Mouse (Mus musculus) midbrain, embryonic 13.5 days (tissue): ENCODE results near the gene Tlr6. TPM values are rescaled to one million over a fixed set of nuclear protein-coding genes. Genes with fewer than 3 reads are reported as not detected.
A peak's percentile ranks its signal among the peaks of the same experiment; 100 is the strongest.

Source experiments
- ATAC-seq: fragments of 200-750 bp; cut with Nextera tagmentation; 2 replicates; pipeline ENCODE4 v1.8.0; 2017; ENCODE audit warnings: mild to moderate bottlenecking, moderate TSS enrichment, moderate library complexity
- H3K27ac ChIP-seq: fragments of 300-500 bp; sonication (generic); 2 replicates; pipeline ENCODE4 v1.5.1; 2015; ENCODE audit warnings: inconsistent platforms, mild to moderate bottlenecking, moderate library complexity
- H3K27me3 ChIP-seq: fragments of 300-500 bp; sonication (generic); 2 replicates; pipeline ENCODE4 v1.6.1; 2015; ENCODE audit warnings: mild to moderate bottlenecking, inconsistent platforms
- H3K36me3 ChIP-seq: fragments of 300-500 bp; sonication (generic); 2 replicates; pipeline ENCODE4 v1.6.1; 2015; ENCODE audit warnings: mild to moderate bottlenecking, inconsistent platforms
- H3K4me1 ChIP-seq: fragments of 300-500 bp; sonication (generic); replicated peaks from 2 replicates; pipeline ENCODE4 v1.6.1; 2015; ENCODE audit warnings: inconsistent platforms
- H3K4me2 ChIP-seq: fragments of 300-500 bp; sonication (generic); replicated peaks from 2 replicates; pipeline ENCODE4 v1.6.1; 2015; ENCODE audit warnings: moderate library complexity, mild to moderate bottlenecking, inconsistent platforms
- H3K4me3 ChIP-seq: fragments of 300-500 bp; sonication (generic); replicated peaks from 2 replicates; pipeline ENCODE4 v1.5.1; 2015; ENCODE audit warnings: mild to moderate bottlenecking, inconsistent platforms
- H3K9ac ChIP-seq: fragments of 300-500 bp; sonication (generic); replicated peaks from 2 replicates; pipeline ENCODE4 v1.6.1; 2015; ENCODE audit warnings: mild to moderate bottlenecking, inconsistent platforms
- H3K9me3 ChIP-seq: fragments of 300-500 bp; sonication (generic); 2 replicates; pipeline ENCODE4 v1.6.1; 2016; ENCODE audit warnings: mild to moderate bottlenecking, inconsistent platforms
- WGBS: fragments of 180-500 bp; shearing (Covaris S2); methylation state at CpG from one replicate; pipeline ENCODE4 v1.1.7; 2015; 5-methylcytosine and 5-hydroxymethylcytosine counted together
- polyA plus RNA-seq: library from polyadenylated mRNA; unstranded; fragments of >200 nt; fragmentation: Nextera tagmentation; extraction: Ambion mirVana; gene quantifications from 2 replicates; pipeline ENCODE4 v1.2.1, GENCODE M21; 2015

Gene Tlr6
- polyA plus RNA-seq, 1 experiment from 2014 or later, result 0.22 TPM

DNA sequence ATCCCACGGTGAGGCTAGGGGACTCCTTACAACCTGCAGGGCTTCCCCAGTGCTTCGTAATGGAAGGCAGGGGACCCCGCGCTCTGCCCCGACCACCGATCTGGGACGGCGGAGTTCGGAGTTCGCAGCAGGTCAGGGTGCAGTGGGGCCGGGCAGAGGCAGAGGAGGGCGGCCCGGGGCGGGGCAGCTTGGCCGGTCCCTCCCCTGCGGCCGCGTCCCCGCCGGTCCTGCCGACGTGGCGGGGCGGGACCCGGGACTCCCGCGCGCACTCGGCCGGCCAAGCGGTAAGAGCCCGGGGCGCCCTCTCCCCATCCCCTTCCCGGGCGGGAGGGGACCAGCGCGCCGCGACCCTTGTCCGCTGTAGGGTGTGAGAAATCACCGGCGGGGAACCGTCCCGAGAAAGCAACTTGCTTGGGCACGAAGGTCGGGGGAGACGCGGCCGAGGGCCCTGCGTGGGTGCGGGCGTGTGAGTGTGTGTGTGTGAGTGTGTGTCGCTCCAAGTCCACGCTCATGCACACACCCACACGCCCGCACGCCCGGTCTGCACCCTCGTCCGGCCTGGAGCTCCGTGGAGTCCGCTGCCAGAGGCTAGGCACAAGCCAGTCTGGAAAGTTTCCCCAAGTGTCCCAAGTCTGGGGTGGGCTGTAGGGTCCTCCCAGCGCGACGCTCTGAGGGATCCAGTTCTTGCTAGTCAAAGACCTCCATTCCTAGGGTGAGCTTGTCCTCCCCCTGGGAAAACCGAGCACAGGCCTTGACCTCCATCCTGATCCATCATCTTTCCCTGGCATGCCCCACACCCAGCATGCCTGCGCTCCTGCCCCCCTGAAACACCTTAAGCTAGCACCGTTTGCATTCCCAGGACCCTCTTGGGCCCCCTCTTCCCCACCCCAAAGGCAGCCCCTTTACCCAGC lies 10.2 kb upstream of the Tlr6 start, which contains the start of gene Fam114a1:
TSS of gene Fam114a1 (plus strand) at position 211 of the 911 bp plus-strand sequence.
- Histone ChIP-seq H3K4me3 (peak within 1 kb of the TSS; percentile 61), H3K4me1 (peaks cover 17% of the 10 kb centered on the region), H3K9ac (peak within 1 kb of the TSS; percentile 69), H3K27me3 (peaks cover 14% of the 10 kb centered on the region), H3K27ac (no peak within 1 kb of the TSS), H3K9me3 (no peaks in the 10 kb centered on the region), H3K4me2 (peak within 1 kb of the TSS; percentile 97), H3K36me3 (no peaks in the 10 kb centered on the region)
- peak; percentile 77 for ATAC-seq
- WGBS, result under 1% methylated on average over 66 of the region's 68 CpGs

DNA sequence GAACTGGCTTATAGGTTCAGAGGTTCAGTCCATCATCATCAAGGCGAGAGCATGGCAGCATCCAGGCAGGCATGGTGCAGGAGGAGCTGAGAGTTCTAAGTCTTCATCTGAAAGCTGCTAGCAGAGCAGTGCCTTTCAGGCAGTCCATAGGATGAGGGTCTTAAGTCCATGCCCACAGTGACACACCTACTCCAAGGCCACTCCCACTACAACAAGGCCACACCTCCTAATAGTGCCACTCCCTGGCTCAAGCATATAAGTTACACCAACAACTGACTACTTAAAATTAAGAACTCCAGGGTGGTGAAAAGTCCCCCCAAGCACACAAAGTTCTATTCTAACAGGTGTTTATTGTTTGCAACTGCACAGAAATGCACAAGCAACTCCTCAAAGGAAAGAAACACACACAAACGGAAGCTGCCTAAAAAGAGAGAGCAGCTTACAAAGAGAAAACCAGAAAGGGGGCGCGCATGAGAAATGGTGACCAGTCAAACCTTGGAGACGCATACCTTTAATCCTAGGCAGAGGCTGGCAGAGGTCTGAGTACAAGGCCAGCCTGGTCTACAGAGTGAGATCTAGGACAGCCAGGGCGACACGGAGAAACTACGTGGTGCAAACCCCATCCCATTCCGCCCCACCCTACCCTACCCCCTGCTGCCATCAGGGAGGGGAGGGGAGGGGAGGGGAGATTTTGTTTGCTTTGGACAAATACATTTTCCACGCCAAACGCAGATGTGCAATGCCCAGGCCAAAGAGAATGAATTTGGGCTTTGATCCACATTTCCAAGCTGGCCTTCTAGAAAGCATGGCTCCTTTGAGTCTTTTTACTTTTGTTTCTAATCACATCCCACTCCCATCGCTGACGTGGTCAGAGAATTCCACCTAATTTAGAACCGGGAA lies 9.3 kb upstream of the Tlr6 start:
- peak; percentile 41; the same call in 1 of the 2 replicates for ATAC-seq
- Histone ChIP-seq H3K36me3 (no peaks in the 10 kb centered on the region), H3K9ac (peak overlapping the region; percentile 69), H3K4me3 (peak overlapping the region; percentile 61), H3K9me3 (no peaks in the 10 kb centered on the region), H3K4me2 (peak overlapping the region; percentile 97), H3K27me3 (peaks cover 14% of the 10 kb centered on the region), H3K27ac (no peak overlapping the region), H3K4me1 (peaks cover 17% of the 10 kb centered on the region)
- 5% methylated on average over 14 of the region's 14 CpGs for WGBS

DNA sequence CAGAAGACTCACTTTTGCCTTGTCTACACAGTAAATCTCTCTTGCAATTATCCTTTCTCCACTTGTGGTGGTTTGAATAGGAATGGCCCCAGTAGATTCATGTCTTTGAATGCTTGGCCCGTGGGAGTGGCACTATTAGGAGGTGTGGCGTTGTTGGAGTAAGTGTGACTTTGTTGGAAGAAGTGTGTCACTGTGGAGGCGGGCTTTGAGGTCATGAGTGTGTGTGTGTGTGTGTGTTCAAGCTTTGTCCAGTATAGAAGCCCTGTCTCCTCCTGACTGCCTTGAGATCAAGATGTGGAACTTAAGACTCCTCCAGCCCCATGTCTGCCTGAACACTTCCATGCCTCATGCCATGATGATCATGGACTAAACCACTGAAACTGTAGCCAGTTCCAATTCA lies 3.8 kb upstream of the Tlr6 start:
- WGBS, result 90% methylated on average over 3 of the region's 3 CpGs
- H3K4me3 ChIP-seq, result no peak overlapping the region
- no peak overlapping the region for H3K9ac ChIP-seq
- no peaks in the 10 kb centered on the region for H3K9me3 ChIP-seq
- ATAC-seq, result no peak
- 0 out of 2 replicates have a peak, but pooled peaks cover 5% of the 10 kb centered on the region for H3K4me1 ChIP-seq
- H3K36me3 ChIP-seq, result no peaks in the 10 kb centered on the region
- no peak overlapping the region for H3K27ac ChIP-seq
- no peak overlapping the region for H3K4me2 ChIP-seq
- no peaks in the 10 kb centered on the region; the same call in 1 of the 2 replicates for H3K27me3 ChIP-seq

DNA sequence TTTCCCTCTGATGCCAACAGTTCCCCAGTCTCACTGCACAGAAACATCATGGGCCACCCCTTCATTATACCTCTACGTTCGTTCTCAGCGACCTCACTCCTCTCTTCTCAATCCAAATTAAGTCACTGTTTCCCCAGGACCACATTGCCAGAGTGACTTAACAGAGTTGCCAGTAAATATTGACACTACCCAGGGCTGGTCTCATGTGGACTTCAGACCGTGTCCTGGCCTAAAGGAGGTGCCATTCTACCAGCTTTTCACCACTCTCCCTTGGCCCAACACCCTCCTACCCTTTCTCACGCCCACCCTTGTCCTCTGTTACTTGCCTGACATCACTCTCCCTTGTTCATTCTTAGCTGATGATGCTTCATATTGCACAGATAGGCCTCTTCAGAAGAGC lies 3.4 kb upstream of the Tlr6 start:
- Histone ChIP-seq H3K4me1 (0 out of 2 replicates have a peak, but pooled peaks cover 5% of the 10 kb centered on the region), H3K36me3 (no peaks in the 10 kb centered on the region), H3K27me3 (no peaks in the 10 kb centered on the region), H3K9ac (no peak overlapping the region), H3K27ac (no peak overlapping the region), H3K9me3 (no peaks in the 10 kb centered on the region), H3K4me3 (no peak overlapping the region), H3K4me2 (no peak overlapping the region)
- ATAC-seq, result no peak
- 83% methylated on average over 5 of the region's 5 CpGs for whole genome bisulfite sequencing

DNA sequence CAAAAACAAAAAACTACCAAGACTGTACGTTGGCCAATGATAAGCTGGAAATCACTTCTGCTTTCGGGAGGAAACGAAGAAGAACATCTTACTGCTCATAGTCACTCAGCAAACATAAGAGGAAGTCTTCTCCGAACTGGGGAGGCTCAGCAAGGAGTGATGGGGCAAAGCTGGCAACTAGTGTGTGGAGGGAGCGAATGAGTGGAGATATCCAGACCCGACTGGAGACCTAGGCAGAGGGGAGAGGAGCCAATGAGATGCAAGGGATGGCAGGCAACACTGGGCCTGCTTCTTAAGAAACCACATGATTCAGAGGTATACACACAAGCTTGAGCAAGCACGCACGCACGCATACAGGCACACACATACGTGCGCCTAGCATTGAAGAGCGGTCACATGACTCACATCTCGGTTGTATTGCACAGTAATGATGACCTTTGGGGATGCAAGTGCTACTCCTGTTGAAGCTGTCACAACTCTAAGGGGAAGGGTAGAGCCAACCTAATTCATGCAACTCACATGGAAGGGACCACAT lies 1.0 kb upstream of the Tlr6 start:
- Histone ChIP-seq H3K9me3 (no peaks in the 10 kb centered on the region), H3K9ac (no peak overlapping the region), H3K4me3 (no peak overlapping the region), H3K27ac (no peak overlapping the region), H3K27me3 (no peaks in the 10 kb centered on the region), H3K4me1 (no peaks in the 10 kb centered on the region), H3K4me2 (no peak overlapping the region), H3K36me3 (no peaks in the 10 kb centered on the region)
- no peak for ATAC-seq
- WGBS, result 93% methylated on average over 13 of the region's 13 CpGs

DNA sequence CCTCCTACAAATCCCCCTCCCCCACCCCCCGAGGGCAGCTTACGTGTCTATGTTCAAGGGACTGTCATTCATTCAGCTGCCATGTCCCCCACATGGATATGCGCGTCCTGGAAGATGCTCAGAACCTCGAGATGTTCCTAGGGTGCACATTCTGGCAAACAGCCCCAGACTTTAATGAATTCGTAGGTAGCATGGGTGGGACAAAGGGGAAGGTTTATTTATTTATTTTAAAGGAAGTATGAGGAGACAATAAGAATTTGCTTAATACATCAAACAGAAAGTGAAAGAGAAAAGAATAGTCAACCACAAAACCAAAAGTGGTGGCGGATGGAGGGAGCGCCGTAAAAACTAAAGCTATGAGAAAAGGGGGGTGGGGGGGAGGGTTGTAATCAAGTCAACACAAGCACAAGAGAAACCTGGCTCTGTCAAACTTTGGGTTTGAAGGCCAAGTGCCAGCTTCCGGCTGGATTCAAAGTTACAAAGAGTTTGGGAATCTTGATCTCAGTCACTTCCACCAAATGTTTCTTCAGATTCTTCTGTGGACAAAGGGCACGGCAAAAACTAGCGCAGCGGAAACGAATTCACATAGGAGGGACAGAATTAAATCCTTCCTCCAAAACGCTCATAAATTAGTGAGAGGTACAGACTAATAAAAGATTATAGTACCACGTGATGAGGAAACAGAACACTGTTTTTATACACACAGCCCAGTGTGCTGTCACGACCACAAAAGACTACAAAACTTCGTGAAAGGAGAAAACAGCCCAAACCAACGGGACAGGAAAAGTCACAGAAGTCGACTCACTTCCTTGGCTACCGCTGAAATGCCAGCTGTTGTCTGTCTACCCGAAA lies 680 bp downstream of the Tlr6 start:
- H3K27me3 ChIP-seq, result no peaks in the 10 kb centered on the region
- 87% methylated on average over 22 of the region's 22 CpGs for WGBS
- H3K9ac ChIP-seq, result no peak overlapping the region
- no peak for ATAC-seq
- H3K4me1 ChIP-seq, result no peaks in the 10 kb centered on the region
- H3K27ac ChIP-seq, result no peak overlapping the region
- H3K4me3 ChIP-seq, result no peak overlapping the region
- no peaks in the 10 kb centered on the region for H3K9me3 ChIP-seq
- no peak overlapping the region for H3K4me2 ChIP-seq
- H3K36me3 ChIP-seq, result no peaks in the 10 kb centered on the region

DNA sequence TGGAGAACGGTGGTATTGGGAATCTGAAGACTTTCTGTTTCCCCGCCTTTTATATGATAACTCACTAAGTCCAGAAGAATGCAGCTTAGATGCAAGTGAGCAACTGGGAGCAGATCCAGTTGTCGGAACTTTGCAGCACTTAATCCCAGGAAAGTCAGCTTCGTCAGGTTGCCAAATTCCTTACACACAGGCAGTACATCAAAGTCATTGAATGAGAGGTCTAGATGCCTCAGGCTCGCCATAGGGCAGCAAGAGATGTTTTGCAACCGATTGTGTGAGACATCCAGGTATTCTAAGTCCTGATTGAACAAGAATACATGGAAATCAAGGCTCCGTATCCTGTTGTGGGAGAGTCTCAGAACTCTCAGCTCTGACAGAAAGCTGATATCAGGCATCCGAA lies 5.0 kb downstream of the Tlr6 start:
- H3K27ac ChIP-seq, result no peak overlapping the region
- WGBS, result 85% methylated on average over 8 of the region's 8 CpGs
- H3K27me3 ChIP-seq, result no peaks in the 10 kb centered on the region
- no peak for ATAC-seq
- no peak overlapping the region for H3K4me3 ChIP-seq
- H3K36me3 ChIP-seq, result no peaks in the 10 kb centered on the region
- H3K9ac ChIP-seq, result no peak overlapping the region
- H3K4me1 ChIP-seq, result no peaks in the 10 kb centered on the region
- no peaks in the 10 kb centered on the region for H3K9me3 ChIP-seq
- no peak overlapping the region for H3K4me2 ChIP-seq

DNA sequence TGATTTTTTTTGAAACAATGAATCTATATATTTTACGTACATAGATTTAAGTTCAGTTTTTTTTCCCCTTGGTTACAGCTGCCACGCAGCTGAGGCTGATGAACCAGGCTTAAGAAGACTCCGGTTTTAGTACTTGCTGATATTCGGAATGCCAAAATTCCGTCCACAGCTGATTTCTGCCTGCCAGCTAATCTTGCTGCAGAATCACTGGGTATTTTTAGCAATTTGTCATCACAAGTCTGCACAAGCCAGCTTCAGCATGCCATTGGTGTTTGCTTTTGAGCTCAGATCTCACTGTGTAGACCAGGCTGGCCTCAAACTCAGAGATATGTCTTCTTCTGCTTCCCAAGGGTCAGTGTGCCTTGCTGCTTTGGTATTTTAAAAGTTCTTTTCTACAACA lies 8.4 kb downstream of the Tlr6 start:
- Histone ChIP-seq H3K9me3 (no peaks in the 10 kb centered on the region), H3K9ac (no peak overlapping the region), H3K36me3 (no peaks in the 10 kb centered on the region), H3K27me3 (no peaks in the 10 kb centered on the region), H3K4me1 (no peaks in the 10 kb centered on the region), H3K4me3 (no peak overlapping the region), H3K27ac (no peak overlapping the region), H3K4me2 (no peak overlapping the region)
- WGBS, result 91% methylated on average over 5 of the region's 5 CpGs
- no peak for ATAC-seq

DNA sequence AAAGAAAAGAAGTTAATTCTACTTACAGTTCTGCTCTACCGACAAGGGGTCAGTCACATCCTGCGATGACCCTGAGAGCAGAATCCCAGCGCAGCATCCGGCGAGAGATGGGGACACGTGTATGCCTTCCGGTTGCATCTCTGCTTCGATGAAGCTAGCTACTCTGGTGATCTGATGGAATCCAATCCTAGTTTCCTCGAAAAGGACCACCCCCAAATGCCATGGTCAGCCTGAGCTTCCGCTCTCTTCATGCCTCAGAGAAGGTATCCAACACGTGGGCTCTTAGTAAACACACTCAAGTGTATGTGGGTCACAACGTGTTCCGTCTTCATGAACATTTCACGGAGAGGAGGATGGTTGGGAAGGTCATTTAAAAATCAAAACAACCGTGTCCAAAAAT lies 27.1 kb downstream of the Tlr6 start:
- Histone ChIP-seq H3K27me3 (no peaks in the 10 kb centered on the region), H3K27ac (no peak overlapping the region), H3K4me1 (no peaks in the 10 kb centered on the region), H3K36me3 (no peaks in the 10 kb centered on the region), H3K4me3 (no peak overlapping the region), H3K4me2 (no peak overlapping the region), H3K9me3 (no peaks in the 10 kb centered on the region), H3K9ac (no peak overlapping the region)
- no peak for ATAC-seq
- WGBS, result 93% methylated on average over 15 of the region's 15 CpGs

DNA sequence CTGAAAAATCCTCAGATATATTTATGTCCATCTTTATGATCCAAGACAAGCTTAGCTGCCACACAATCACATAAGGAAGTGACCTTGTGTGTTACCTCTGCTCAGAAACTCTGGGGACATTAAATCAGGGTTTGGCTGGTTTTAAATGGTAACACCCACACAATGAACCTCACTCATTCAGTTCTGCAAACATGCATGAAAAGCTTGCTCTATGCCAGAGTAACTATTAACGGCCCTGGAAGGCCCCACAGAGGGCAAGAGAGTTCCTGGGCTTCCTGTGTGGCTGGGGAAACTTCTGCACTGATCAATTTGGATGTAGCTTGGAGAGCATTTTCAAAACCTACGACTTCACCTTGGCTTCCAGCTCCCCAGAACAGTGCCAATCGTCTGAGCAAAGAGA lies 27.7 kb downstream of the Tlr6 start:
- no peak overlapping the region for H3K4me3 ChIP-seq
- no peaks in the 10 kb centered on the region for H3K27me3 ChIP-seq
- ATAC-seq, result no peak
- H3K4me2 ChIP-seq, result no peak overlapping the region
- H3K27ac ChIP-seq, result no peak overlapping the region
- no peaks in the 10 kb centered on the region for H3K36me3 ChIP-seq
- no peaks in the 10 kb centered on the region for H3K9me3 ChIP-seq
- no peaks in the 10 kb centered on the region for H3K4me1 ChIP-seq
- H3K9ac ChIP-seq, result no peak overlapping the region
- 68% methylated on average over 3 of the region's 3 CpGs for WGBS

DNA sequence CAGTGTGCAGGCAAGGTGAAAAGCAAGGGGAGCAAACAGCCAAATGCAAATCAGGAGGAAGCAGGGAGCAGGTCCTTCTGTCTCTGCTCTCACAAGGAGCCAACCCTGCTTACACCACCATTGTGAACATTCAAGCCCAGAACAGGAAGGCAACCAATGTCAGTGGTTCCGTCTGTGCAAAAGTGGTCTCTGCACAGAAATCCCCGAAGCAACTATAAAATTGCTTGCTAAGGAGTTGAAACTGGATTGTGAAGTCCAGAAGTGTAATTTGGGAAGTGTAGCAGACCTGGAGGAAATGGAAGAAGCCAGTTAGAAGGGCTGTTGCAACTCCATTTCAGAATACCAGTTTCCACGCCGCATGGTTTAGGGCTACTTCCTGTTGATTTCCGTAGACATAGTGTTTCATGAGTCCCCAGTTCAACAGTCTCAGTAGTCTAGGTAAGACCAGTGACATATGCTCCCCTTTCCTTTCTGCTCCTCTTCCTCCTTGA lies 37.0 kb downstream of the Tlr6 start:
- Histone ChIP-seq H3K4me1 (no peaks in the 10 kb centered on the region), H3K27me3 (no peaks in the 10 kb centered on the region), H3K4me2 (no peak overlapping the region), H3K27ac (no peak overlapping the region), H3K9me3 (no peaks in the 10 kb centered on the region), H3K36me3 (no peaks in the 10 kb centered on the region), H3K9ac (no peak overlapping the region), H3K4me3 (no peak overlapping the region)
- ATAC-seq, result no peak
- WGBS, result 93% methylated on average over 5 of the region's 5 CpGs
